Mouse (Mus musculus) midbrain, embryonic 16.5 days (tissue): Measurements from ENCODE around the gene Ctc1. TPM values are rescaled to one million over a fixed set of nuclear protein-coding genes. Genes with fewer than 3 reads are reported as not detected.

Source experiments
- ATAC-seq: fragments of 200-750 bp; cut with Nextera tagmentation; 2 replicates; pipeline ENCODE4 v1.8.0; 2017; ENCODE audit warnings: moderate TSS enrichment
- H3K27ac ChIP-seq: fragments of 300-500 bp; sonication (generic); 2 replicates; pipeline ENCODE4 v1.5.1; 2014; ENCODE audit warnings: mild to moderate bottlenecking, low read length, mixed read lengths
- H3K27me3 ChIP-seq: fragments of 300-500 bp; sonication (generic); 2 replicates; pipeline ENCODE4 v1.6.1; 2014; ENCODE audit warnings: low read depth, low read length, mixed read lengths; ENCODE audit not compliant: control insufficient read depth, insufficient read depth
- H3K36me3 ChIP-seq: fragments of 300-500 bp; sonication (generic); 2 replicates; pipeline ENCODE4 v1.6.1; 2014; ENCODE audit warnings: mild to moderate bottlenecking, low read length, moderate library complexity, mixed read lengths; ENCODE audit not compliant: control insufficient read depth, insufficient read depth
- H3K4me1 ChIP-seq: fragments of 300-500 bp; sonication (generic); 2 replicates; pipeline ENCODE4 v1.6.1; 2014; ENCODE audit warnings: mild to moderate bottlenecking, low read length, mixed read lengths; ENCODE audit not compliant: control insufficient read depth, insufficient read depth
- H3K4me2 ChIP-seq: fragments of 300-500 bp; sonication (generic); 2 replicates; pipeline ENCODE4 v1.6.1; 2014; ENCODE audit warnings: mild to moderate bottlenecking, low read length, mixed read lengths
- H3K4me3 ChIP-seq: fragments of 300-500 bp; sonication (generic); 2 replicates; pipeline ENCODE4 v1.5.1; 2014; ENCODE audit warnings: low read depth, mild to moderate bottlenecking, low read length, moderate library complexity, mixed read lengths
- H3K9ac ChIP-seq: fragments of 300-500 bp; sonication (generic); 2 replicates; pipeline ENCODE4 v1.6.1; 2014; ENCODE audit warnings: low read depth, low read length, mixed read lengths
- H3K9me3 ChIP-seq: fragments of 300-500 bp; sonication (generic); replicated peaks from 2 replicates; pipeline ENCODE4 v1.6.1; 2014; ENCODE audit warnings: mild to moderate bottlenecking, low read length, mixed read lengths; ENCODE audit not compliant: control insufficient read depth, poor library complexity, severe bottlenecking
- WGBS: fragments of 180-500 bp; shearing (Covaris S2); extraction: QIAGEN DNeasy Blood & Tissue Kit; methylation state at CpG from one replicate; pipeline ENCODE4 v1.1.7; 2014; 5-methylcytosine and 5-hydroxymethylcytosine counted together
- polyA plus RNA-seq: library from polyadenylated mRNA; unstranded; fragments of >200 nt; fragmentation: Nextera tagmentation; extraction: Ambion mirVana; gene quantifications from 2 replicates; pipeline ENCODE4 v1.2.1, GENCODE M21; 2015

The Ctc1 gene
- polyA plus RNA-seq, 1 experiment from 2014 or later: 67.0 TPM

GRCm38 (mm10) chr11:69074776-69075069, 59.0 kb downstream of the Ctc1 start:
- no peak overlapping the region for H3K4me2 ChIP-seq
- ATAC-seq: no peak
- no peaks in the 10 kb centered on the region for H3K9me3 ChIP-seq
- H3K36me3 ChIP-seq: no peaks in the 10 kb centered on the region
- H3K27me3 ChIP-seq: no peaks in the 10 kb centered on the region
- no peak overlapping the region for H3K27ac ChIP-seq
- H3K4me3 ChIP-seq: no peak overlapping the region
- peaks cover 22% of the 10 kb centered on the region for H3K4me1 ChIP-seq
- 53% methylated on average over 2 of the region's 2 CpGs for WGBS
- H3K9ac ChIP-seq: no peak overlapping the region

GRCm38 (mm10) chr11:69075764-69076479, 60.2 kb downstream of the Ctc1 start:
- no peak overlapping the region for H3K4me3 ChIP-seq
- no peaks in the 10 kb centered on the region for H3K9me3 ChIP-seq
- no peak overlapping the region for H3K27ac ChIP-seq
- H3K9ac ChIP-seq: no peak overlapping the region
- no peaks in the 10 kb centered on the region for H3K36me3 ChIP-seq
- H3K4me1 ChIP-seq: peaks cover 18% of the 10 kb centered on the region
- 46% methylated on average over 8 of the region's 9 CpGs for WGBS
- no peaks in the 10 kb centered on the region for H3K27me3 ChIP-seq
- ATAC-seq: no peak
- no peak overlapping the region for H3K4me2 ChIP-seq

- H3K9ac ChIP-seq: no peak overlapping the region
- no peak overlapping the region for H3K27ac ChIP-seq
- no peak overlapping the region for H3K4me2 ChIP-seq
- no peak for ATAC-seq
- H3K27me3 ChIP-seq: no peaks in the 10 kb centered on the region
- peaks cover 13% of the 10 kb centered on the region for H3K4me1 ChIP-seq
- WGBS: 71% methylated on average over 5 of the region's 5 CpGs
- no peaks in the 10 kb centered on the region for H3K36me3 ChIP-seq
- no peak overlapping the region for H3K4me3 ChIP-seq
- no peaks in the 10 kb centered on the region for H3K9me3 ChIP-seq
These were observed 60.9 kb downstream of the Ctc1 start for GRCm38 (mm10) chr11:69076572-69076971.

DNA sequence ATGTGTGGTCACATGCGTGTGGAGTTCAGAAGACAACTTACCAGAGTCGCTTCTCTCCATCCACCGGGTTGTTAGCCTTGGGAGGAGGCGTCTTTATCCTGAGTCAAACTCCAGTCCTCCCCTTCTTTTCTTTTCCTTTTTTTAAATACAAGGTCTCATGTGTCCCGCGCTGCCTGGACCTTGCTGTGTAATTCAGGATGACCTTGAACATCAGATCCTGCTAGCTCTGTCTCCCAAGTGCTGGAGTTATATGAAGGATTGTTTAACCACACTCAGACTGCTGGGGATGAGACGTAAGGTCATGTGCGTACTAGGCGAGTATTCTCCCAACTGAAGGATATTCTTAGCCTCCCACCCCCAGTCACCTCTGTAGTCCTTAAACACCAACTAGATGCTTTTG, 61.6 kb downstream of the Ctc1 start:
- WGBS: 90% methylated on average over 9 of the region's 9 CpGs
- no peaks in the 10 kb centered on the region for H3K36me3 ChIP-seq

DNA sequence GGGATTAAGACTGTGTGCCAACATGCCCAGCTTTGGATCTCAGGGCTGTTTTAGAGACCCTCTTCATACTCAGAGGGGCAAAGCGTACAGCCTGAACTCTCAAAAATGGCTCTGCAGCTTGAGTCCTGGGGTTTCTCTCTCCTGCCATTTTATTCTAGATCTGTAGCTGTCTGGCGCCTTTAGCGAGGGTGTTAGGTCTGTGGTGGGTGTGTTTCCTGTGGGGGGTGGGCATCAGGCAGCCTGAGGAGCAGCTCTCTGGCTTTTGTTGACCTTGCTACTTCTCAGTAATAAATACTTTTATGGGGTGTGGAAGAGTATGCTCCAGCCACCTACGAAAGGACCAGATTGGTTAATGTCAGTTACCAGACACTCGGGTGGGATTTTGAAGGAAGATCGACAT, 62.3 kb downstream of the Ctc1 start:
- Histone ChIP-seq H3K4me1 (peaks cover 3% of the 10 kb centered on the region; the same call in 1 of the 2 replicates), H3K9ac (no peak overlapping the region), H3K27ac (no peak overlapping the region), H3K9me3 (no peaks in the 10 kb centered on the region), H3K36me3 (no peaks in the 10 kb centered on the region), H3K4me2 (no peak overlapping the region), H3K4me3 (no peak overlapping the region), H3K27me3 (no peaks in the 10 kb centered on the region)
- ATAC-seq: no peak
- 87% methylated on average over 6 of the region's 6 CpGs for WGBS

More for the DNA sequence above, 61.6 kb downstream of the Ctc1 start:
- no peak overlapping the region for H3K4me3 ChIP-seq
- no peaks in the 10 kb centered on the region for H3K27me3 ChIP-seq
- no peak for ATAC-seq
- H3K9me3 ChIP-seq: no peaks in the 10 kb centered on the region
- no peak overlapping the region for H3K27ac ChIP-seq
- H3K4me2 ChIP-seq: no peak overlapping the region
- H3K9ac ChIP-seq: no peak overlapping the region
- H3K4me1 ChIP-seq: peaks cover 6% of the 10 kb centered on the region

DNA sequence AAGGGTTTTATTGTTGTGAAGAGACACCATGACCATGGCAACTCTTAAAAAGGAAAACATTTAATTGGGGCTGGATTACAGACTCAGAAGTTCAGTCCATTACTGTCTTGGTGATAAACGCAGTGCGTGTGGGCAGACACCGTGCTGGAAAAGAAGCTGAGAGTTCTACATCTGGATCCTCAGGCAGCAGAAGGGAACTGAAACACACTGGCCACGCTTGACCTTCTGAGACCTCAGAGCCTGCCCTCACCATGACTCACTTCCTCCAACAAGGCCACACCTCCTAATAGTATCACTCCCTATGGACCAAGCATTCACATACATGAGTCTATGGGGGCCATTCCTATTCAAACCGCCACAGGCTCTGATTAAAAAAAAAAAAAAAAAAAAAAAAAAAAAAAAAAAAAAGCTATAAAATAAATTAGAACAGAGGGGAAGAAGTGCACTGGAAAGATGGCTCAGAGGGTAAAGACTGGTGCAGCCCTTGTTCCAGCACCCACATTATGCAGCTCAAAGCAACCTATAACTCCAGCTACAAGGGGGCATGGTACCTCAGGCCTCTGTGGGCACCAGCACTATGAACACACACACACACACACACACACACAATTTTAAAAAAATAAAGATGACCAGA, 63.2 kb downstream of the Ctc1 start:
- H3K4me2 ChIP-seq: no peak overlapping the region
- no peaks in the 10 kb centered on the region for H3K9me3 ChIP-seq
- H3K9ac ChIP-seq: no peak overlapping the region
- H3K27ac ChIP-seq: no peak overlapping the region
- no peak overlapping the region for H3K4me3 ChIP-seq
- no peak for ATAC-seq
- H3K4me1 ChIP-seq: peaks cover 2% of the 10 kb centered on the region; the same call in 1 of the 2 replicates
- no peaks in the 10 kb centered on the region for H3K27me3 ChIP-seq
- 73% methylated on average over 5 of the region's 5 CpGs for WGBS
- no peaks in the 10 kb centered on the region for H3K36me3 ChIP-seq

- no peak overlapping the region for H3K4me3 ChIP-seq
- no peak for ATAC-seq
- no peaks in the 10 kb centered on the region for H3K36me3 ChIP-seq
- H3K4me1 ChIP-seq: no peaks in the 10 kb centered on the region
- no peak overlapping the region for H3K4me2 ChIP-seq
- H3K27ac ChIP-seq: no peak overlapping the region
- H3K9ac ChIP-seq: no peak overlapping the region
- 86% methylated on average over 15 of the region's 15 CpGs for WGBS
- no peaks in the 10 kb centered on the region for H3K9me3 ChIP-seq
- H3K27me3 ChIP-seq: no peaks in the 10 kb centered on the region
These were observed 64.6 kb downstream of the Ctc1 start for GRCm38 (mm10) chr11:69080102-69080854.

DNA sequence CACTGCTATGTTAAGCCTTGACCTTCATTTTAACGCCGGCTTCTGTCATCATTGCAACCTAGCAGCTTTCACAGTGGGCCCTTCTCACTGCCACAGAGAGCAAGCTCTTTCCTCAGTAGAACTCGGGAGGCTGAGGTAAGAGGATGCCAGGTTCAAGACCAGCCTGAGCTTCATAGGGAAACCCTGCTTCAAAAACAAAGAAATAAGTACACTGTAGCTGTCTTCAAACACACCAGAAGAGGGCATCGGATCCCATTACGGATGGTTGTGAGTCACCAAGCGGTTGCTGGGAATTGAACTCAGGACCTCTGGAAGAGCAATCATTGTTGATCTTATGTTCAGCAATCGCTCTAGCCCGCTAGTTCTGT, 65.1 kb downstream of the Ctc1 start:
- Histone ChIP-seq H3K27ac (no peak overlapping the region), H3K36me3 (no peaks in the 10 kb centered on the region), H3K27me3 (no peaks in the 10 kb centered on the region), H3K9me3 (no peaks in the 10 kb centered on the region), H3K4me1 (no peaks in the 10 kb centered on the region), H3K9ac (no peak overlapping the region), H3K4me2 (no peak overlapping the region), H3K4me3 (no peak overlapping the region)
- ATAC-seq: no peak
- WGBS: 89% methylated on average over 8 of the region's 8 CpGs

DNA sequence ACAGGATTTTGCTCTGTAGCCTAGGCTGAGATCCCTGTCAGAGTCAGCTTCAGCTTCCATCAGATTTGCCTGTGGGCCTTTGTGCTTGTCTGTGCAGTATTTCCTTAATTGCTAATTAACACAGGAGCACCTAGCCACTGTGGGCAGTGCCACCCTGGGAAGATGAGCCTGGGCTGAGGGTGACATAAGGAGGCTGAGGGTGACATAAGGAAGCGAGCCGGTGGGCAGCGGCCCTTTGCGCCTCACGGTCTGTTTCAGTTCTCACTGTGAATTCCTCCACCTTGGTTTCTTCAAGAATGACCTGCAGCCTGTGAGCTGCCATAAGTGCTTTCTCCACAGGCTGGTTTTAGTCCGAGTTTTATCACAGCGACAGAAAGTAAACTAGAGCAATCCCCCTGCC, 65.9 kb downstream of the Ctc1 start:
- no peak overlapping the region for H3K27ac ChIP-seq
- H3K4me3 ChIP-seq: no peak overlapping the region
- H3K4me2 ChIP-seq: no peak overlapping the region
- H3K36me3 ChIP-seq: no peaks in the 10 kb centered on the region
- H3K9me3 ChIP-seq: no peaks in the 10 kb centered on the region
- ATAC-seq: no peak
- no peaks in the 10 kb centered on the region for H3K4me1 ChIP-seq
- no peaks in the 10 kb centered on the region for H3K27me3 ChIP-seq
- 86% methylated on average over 7 of the region's 7 CpGs for WGBS
- H3K9ac ChIP-seq: no peak overlapping the region
